Mouse (Mus musculus) midbrain, embryonic 13.5 days (tissue): ENCODE data around the gene Zbtb40. TPM values are rescaled to one million over a fixed set of nuclear protein-coding genes. Genes with fewer than 3 reads are reported as not detected.
A peak's percentile ranks its signal among the peaks of the same experiment; 100 is the strongest.

Source experiments
- ATAC-seq: fragments of 200-750 bp; cut with Nextera tagmentation; 2 replicates; pipeline ENCODE4 v1.8.0; 2017; ENCODE audit warnings: mild to moderate bottlenecking, moderate TSS enrichment, moderate library complexity
- H3K27ac ChIP-seq: fragments of 300-500 bp; sonication (generic); 2 replicates; pipeline ENCODE4 v1.5.1; 2015; ENCODE audit warnings: inconsistent platforms, mild to moderate bottlenecking, moderate library complexity
- H3K27me3 ChIP-seq: fragments of 300-500 bp; sonication (generic); 2 replicates; pipeline ENCODE4 v1.6.1; 2015; ENCODE audit warnings: mild to moderate bottlenecking, inconsistent platforms
- H3K36me3 ChIP-seq: fragments of 300-500 bp; sonication (generic); 2 replicates; pipeline ENCODE4 v1.6.1; 2015; ENCODE audit warnings: mild to moderate bottlenecking, inconsistent platforms
- H3K4me1 ChIP-seq: fragments of 300-500 bp; sonication (generic); replicated peaks from 2 replicates; pipeline ENCODE4 v1.6.1; 2015; ENCODE audit warnings: inconsistent platforms
- H3K4me2 ChIP-seq: fragments of 300-500 bp; sonication (generic); replicated peaks from 2 replicates; pipeline ENCODE4 v1.6.1; 2015; ENCODE audit warnings: moderate library complexity, mild to moderate bottlenecking, inconsistent platforms
- H3K4me3 ChIP-seq: fragments of 300-500 bp; sonication (generic); replicated peaks from 2 replicates; pipeline ENCODE4 v1.5.1; 2015; ENCODE audit warnings: mild to moderate bottlenecking, inconsistent platforms
- H3K9ac ChIP-seq: fragments of 300-500 bp; sonication (generic); replicated peaks from 2 replicates; pipeline ENCODE4 v1.6.1; 2015; ENCODE audit warnings: mild to moderate bottlenecking, inconsistent platforms
- H3K9me3 ChIP-seq: fragments of 300-500 bp; sonication (generic); 2 replicates; pipeline ENCODE4 v1.6.1; 2016; ENCODE audit warnings: mild to moderate bottlenecking, inconsistent platforms
- whole genome bisulfite sequencing: fragments of 180-500 bp; shearing (Covaris S2); methylation state at CpG from one replicate; pipeline ENCODE4 v1.1.7; 2015; 5-methylcytosine and 5-hydroxymethylcytosine counted together
- polyA plus RNA-seq: library from polyadenylated mRNA; unstranded; fragments of >200 nt; fragmentation: Nextera tagmentation; extraction: Ambion mirVana; gene quantifications from 2 replicates; pipeline ENCODE4 v1.2.1, GENCODE M21; 2015

Gene Zbtb40
- polyA plus RNA-seq, 1 experiment from 2014 or later, result 5.3 TPM

DNA sequence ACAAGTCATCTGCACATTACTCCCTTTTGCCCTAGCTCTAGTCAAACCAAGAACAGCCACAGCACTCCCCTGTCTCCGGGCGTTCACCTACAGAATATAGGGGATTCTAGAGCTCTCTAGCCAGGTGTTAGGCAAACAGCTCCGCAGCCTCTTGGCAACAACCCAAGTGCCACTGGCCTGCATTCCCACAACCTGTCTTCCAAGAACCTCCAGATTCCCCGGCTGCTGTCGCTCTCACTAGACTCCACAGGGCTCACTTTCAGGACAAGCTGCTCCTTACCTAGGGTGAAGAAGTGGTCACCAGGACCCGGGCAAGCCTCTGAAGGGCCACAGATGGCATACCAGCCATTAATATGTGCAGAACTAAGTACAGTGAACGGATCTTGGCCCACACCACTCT is 17.3 kb downstream of the Zbtb40 start:
- ATAC-seq, result no peak
- Histone ChIP-seq H3K36me3 (no peaks in the 10 kb centered on the region), H3K9me3 (no peaks in the 10 kb centered on the region), H3K4me3 (no peak overlapping the region), H3K27ac (no peak overlapping the region), H3K9ac (no peak overlapping the region), H3K4me1 (peaks cover 26% of the 10 kb centered on the region), H3K27me3 (no peaks in the 10 kb centered on the region), H3K4me2 (no peak overlapping the region)
- 89% methylated on average over 7 of the region's 7 CpGs for WGBS

DNA sequence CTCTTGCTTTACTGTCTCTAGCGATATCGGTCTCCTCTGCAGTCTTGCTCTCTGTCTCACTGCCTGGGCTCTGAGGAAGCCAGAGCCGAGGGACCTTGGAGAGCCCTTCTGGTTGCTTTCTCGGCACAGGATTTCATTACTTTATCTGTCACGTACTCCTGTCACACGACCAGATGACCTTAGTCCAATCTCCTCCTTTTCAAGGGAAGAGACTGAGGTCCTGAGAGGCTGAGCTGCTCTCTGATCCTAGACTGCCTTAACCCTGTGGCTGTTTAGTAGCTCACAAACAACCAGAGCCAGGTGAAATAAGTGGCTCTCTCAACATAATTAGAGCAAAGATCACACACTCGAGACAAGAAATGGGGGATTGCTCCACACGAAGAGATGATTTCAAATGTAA is 19.3 kb downstream of the Zbtb40 start:
- peak overlapping the region; percentile 65; the same call in 1 of the 2 replicates for H3K27ac ChIP-seq
- peak; percentile 40; the same call in 1 of the 2 replicates for ATAC-seq

DNA sequence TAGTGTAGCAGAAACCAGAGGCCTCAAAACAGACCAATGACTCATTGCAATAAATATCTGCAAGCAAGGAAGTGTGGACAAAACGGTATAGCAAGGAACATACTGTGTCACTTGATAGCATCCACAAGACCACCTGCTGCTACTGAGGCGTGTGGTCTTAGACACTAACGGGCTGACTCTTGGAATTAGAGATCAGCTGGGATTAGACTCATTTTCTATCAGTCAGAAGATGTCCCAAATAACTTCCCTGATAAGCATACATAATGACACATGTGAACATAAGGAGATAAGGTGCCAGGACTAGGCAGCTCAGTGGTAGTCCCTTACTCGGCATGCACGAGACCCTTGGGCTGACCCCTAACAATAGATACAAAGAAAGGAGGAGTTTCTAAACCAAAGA is 21.6 kb downstream of the Zbtb40 start:
- no peak overlapping the region for H3K4me2 ChIP-seq
- no peak overlapping the region for H3K9ac ChIP-seq
- H3K4me1 ChIP-seq, result peaks cover 37% of the 10 kb centered on the region
- WGBS, result 40% methylated on average over 5 of the region's 5 CpGs
- no peaks in the 10 kb centered on the region for H3K36me3 ChIP-seq
- H3K4me3 ChIP-seq, result no peak overlapping the region
- H3K27me3 ChIP-seq, result 0 out of 2 replicates have a peak, but pooled peaks cover 5% of the 10 kb centered on the region
- ATAC-seq, result no peak
- H3K9me3 ChIP-seq, result no peaks in the 10 kb centered on the region
- H3K27ac ChIP-seq, result no peak overlapping the region

More for the DNA sequence above, 19.3 kb downstream of the Zbtb40 start:
- Histone ChIP-seq H3K4me1 (peaks cover 22% of the 10 kb centered on the region), H3K4me2 (no peak overlapping the region), H3K4me3 (no peak overlapping the region), H3K9ac (no peak overlapping the region), H3K9me3 (no peaks in the 10 kb centered on the region), H3K27me3 (0 out of 2 replicates have a peak, but pooled peaks cover 5% of the 10 kb centered on the region), H3K36me3 (no peaks in the 10 kb centered on the region)
- 63% methylated on average over 8 of the region's 8 CpGs for WGBS

DNA sequence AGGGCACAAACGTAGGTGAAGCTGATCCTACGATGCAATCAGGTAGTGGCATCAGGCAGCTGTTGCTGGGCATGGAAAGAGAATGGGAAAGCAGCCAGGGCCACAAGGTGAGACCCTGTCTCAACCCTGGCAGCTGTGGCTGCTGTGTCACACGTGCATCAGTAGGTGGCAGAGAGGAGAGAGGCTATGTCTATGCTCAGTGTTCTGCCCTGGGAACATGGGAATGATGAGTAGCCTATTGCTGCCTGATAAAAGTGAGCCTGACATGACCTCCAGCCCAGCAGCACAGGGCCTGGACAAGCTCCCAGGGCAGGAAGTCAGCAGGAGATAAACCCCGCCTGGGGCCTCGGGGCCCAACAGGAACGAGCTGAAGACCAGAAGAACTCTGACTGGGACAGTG is 23.0 kb downstream of the Zbtb40 start:
- no peak overlapping the region for H3K4me3 ChIP-seq
- ATAC-seq, result no peak
- 0 out of 2 replicates have a peak, but pooled peaks cover 8% of the 10 kb centered on the region for H3K27me3 ChIP-seq
- no peaks in the 10 kb centered on the region for H3K36me3 ChIP-seq
- H3K9ac ChIP-seq, result no peak overlapping the region
- no peak overlapping the region for H3K27ac ChIP-seq
- H3K4me1 ChIP-seq, result peaks cover 36% of the 10 kb centered on the region
- 77% methylated on average over 6 of the region's 6 CpGs for WGBS
- no peaks in the 10 kb centered on the region for H3K9me3 ChIP-seq
- no peak overlapping the region for H3K4me2 ChIP-seq

DNA sequence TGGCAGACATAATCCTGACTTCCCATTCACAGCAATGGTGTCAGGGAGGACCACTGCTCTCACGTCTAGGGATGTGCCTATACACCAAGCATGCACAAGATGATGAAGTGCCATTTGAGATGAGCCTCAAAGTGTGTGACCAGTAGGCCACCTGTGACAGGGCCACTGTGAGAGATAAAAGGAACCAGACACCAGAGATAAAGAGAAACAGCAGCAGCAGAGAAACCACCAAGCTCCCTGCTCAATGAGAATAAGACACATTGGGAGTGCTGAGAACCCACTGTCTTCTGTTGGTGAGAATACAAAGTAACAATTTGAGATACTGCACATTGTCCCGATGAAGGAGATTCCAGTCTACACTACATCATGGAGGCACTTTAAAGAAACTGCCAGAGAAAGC is 23.5 kb downstream of the Zbtb40 start:
- Histone ChIP-seq H3K36me3 (no peaks in the 10 kb centered on the region), H3K4me2 (no peak overlapping the region), H3K27me3 (0 out of 2 replicates have a peak, but pooled peaks cover 8% of the 10 kb centered on the region), H3K4me3 (no peak overlapping the region), H3K27ac (no peak overlapping the region), H3K9ac (no peak overlapping the region), H3K9me3 (no peaks in the 10 kb centered on the region), H3K4me1 (peaks cover 37% of the 10 kb centered on the region)
- 88% methylated on average over 2 of the region's 2 CpGs for WGBS
- ATAC-seq, result no peak

DNA sequence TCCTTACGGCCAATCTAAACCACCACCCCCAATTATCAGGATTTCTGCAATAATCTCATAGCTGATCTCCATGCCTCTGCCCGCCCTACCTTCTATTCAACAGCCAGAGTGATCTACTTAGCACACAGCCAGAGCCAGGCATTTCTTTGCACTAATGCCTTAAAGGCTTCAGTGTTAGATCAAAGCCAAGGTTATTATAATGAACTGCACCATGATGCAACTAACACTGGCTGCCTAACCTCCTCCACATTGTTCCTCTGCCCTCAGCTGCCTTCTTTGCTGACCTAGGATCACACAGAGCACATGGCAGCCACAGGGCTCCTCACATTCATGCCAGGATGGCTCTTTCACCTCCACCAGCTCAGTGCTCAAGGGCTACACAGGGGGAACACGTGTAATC is 28.5 kb downstream of the Zbtb40 start:
- no peak overlapping the region for H3K9ac ChIP-seq
- 34% methylated on average over 3 of the region's 3 CpGs for WGBS
- H3K4me1 ChIP-seq, result peaks cover 38% of the 10 kb centered on the region
- no peak overlapping the region for H3K4me3 ChIP-seq
- peaks cover 8% of the 10 kb centered on the region for H3K36me3 ChIP-seq
- ATAC-seq, result no peak
- no peaks in the 10 kb centered on the region for H3K9me3 ChIP-seq
- 0 out of 2 replicates have a peak, but pooled peaks cover 6% of the 10 kb centered on the region for H3K27me3 ChIP-seq
- no peak overlapping the region for H3K4me2 ChIP-seq
- peak overlapping the region; percentile 19; the same call in 1 of the 2 replicates for H3K27ac ChIP-seq

DNA sequence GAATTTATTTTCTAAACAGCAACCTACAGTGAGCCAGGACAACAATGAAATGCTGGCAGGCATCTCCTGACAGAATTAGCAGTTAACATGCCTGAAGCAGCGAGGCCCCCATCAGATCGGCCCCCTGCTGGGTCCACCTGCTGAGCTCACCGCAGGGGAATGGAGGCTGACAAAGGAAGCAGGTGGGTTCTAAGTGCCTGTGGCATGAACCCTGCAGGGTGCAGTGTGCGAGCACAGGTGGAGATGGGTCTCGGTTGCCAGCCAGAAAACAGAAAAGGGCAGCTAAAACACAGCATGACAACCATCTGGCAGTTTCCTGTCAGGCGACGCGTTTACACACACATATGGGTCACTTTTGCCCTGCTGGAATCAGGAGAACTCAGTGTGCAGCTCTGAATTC is 32.7 kb downstream of the Zbtb40 start:
- ATAC-seq, result no peak
- Histone ChIP-seq H3K27me3 (no peaks in the 10 kb centered on the region), H3K4me2 (no peak overlapping the region), H3K4me1 (peaks cover 22% of the 10 kb centered on the region), H3K27ac (peak overlapping the region; percentile 51; the same call in 1 of the 2 replicates), H3K9me3 (no peaks in the 10 kb centered on the region), H3K36me3 (peaks cover 8% of the 10 kb centered on the region), H3K9ac (no peak overlapping the region), H3K4me3 (no peak overlapping the region)
- WGBS, result 30% methylated on average over 8 of the region's 8 CpGs

DNA sequence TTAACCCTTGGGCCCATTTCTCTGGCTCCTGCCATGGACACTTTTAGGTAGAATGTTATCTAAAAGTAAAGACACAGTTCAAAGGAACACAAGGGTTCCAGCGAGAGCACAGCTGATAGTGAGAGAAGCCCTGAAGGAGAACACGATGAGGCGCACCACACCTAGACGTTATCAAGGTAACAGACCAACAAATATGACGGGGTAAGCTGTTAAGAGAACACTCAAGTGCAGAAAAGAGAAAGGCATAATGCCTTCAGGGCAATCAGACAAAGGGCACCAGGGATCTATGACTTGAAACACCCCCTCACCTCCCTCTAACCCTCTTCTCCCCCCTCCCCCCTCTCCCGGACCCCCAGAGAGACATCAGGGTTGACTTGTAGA is 33.1 kb downstream of the Zbtb40 start:
- Histone ChIP-seq H3K9ac (no peak overlapping the region), H3K9me3 (no peaks in the 10 kb centered on the region), H3K27ac (peak overlapping the region; percentile 51; the same call in 1 of the 2 replicates), H3K4me3 (no peak overlapping the region), H3K27me3 (no peaks in the 10 kb centered on the region), H3K4me2 (no peak overlapping the region), H3K4me1 (peaks cover 21% of the 10 kb centered on the region), H3K36me3 (peaks cover 8% of the 10 kb centered on the region)
- WGBS, result 75% methylated on average over 6 of the region's 6 CpGs
- no peak for ATAC-seq

DNA sequence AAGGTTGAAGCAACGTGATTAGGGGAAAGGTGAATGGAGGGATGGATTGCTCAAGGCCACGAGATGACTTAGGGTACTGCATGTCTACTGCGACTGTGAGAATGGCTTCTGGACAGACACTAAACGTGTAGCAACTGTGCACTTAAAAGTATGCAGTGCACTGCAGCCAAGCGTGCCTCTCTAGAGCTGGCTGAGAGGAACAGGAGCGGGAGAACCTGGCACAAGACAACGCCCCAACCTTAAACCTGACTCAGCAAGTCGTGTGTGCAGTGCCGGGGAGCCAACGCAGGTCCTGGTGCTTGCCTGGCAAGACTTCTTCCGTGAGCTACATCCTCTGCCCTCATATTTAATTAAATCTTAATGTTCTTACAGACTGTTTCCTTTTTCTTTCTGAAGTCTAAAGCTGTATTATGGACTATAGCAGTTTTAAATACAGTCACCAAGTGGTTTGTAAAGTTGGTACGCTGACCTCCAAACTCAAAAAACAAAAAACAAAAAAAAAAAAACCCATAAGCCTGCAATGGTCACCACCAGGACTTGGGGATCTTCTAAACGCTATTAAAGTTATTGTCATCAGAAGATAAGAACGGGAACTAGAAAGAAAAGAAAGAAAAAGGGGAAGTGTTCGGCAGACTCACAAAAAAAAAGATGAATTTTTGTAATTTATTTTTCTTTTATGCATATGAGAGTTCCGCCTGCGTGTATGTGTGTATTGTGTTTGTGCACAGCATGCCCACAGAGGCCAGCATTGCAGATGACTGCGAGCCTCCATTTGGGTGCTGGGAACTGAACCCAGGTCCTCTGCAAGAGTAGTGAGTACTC is 33.7 kb downstream of the Zbtb40 start:
- Histone ChIP-seq H3K36me3 (peaks cover 8% of the 10 kb centered on the region), H3K27ac (no peak overlapping the region), H3K4me3 (no peak overlapping the region), H3K27me3 (no peaks in the 10 kb centered on the region), H3K9me3 (no peaks in the 10 kb centered on the region), H3K4me2 (no peak overlapping the region), H3K9ac (no peak overlapping the region), H3K4me1 (peaks cover 15% of the 10 kb centered on the region)
- no peak for ATAC-seq
- WGBS, result 89% methylated on average over 18 of the region's 18 CpGs

DNA sequence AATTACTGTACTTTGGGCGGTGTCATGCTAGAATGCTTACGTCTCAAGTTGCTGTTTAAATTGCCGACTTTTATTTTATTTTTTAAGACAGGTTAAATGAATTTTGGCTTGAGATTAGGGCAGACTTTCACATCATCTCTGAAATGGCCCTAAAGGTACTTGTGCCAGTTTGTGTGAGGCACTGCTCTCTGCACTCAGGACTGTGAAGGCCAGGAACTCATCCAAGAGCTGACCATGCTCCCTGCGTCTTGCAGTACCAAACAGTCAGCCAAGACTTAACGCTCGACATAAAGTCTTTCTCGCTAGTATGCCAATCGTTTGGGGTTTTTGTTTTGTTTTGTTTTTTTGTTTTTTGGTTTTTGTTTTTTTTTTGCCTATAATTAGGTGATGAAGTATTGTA is 34.5 kb downstream of the Zbtb40 start:
- Histone ChIP-seq H3K9ac (no peak overlapping the region), H3K4me1 (peaks cover 10% of the 10 kb centered on the region), H3K27ac (no peak overlapping the region), H3K9me3 (no peaks in the 10 kb centered on the region), H3K4me3 (no peak overlapping the region), H3K4me2 (no peak overlapping the region), H3K36me3 (peaks cover 8% of the 10 kb centered on the region), H3K27me3 (no peaks in the 10 kb centered on the region)
- ATAC-seq, result no peak
- 94% methylated on average over 8 of the region's 8 CpGs for WGBS

DNA sequence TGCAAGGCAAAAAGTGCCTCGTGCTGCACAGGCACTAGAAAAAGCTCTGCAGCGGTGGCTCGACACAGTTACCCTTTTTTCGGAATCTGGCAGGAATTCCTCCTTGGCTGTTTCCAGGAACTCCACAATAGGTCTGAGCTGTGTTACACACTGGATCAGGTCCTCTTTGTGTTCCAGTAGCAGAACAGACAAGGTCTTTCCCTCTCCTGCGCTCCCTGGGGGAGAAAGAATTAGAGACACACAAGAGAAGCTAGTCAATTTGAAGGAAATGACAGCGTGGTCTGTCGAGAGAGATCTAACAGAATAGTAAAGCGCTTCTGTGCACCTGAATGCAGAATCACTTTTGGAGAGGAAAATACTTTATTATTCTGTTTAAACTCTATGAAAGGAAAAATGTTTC is 41.6 kb downstream of the Zbtb40 start:
- Histone ChIP-seq H3K36me3 (no peaks in the 10 kb centered on the region; the same call in 1 of the 2 replicates), H3K4me3 (no peak overlapping the region), H3K4me2 (no peak overlapping the region), H3K9me3 (no peaks in the 10 kb centered on the region), H3K27me3 (no peaks in the 10 kb centered on the region), H3K4me1 (peaks cover 30% of the 10 kb centered on the region), H3K27ac (peak overlapping the region; percentile 56; the same call in 1 of the 2 replicates), H3K9ac (no peak overlapping the region)
- 58% methylated on average over 8 of the region's 8 CpGs for WGBS
- ATAC-seq, result no peak

DNA sequence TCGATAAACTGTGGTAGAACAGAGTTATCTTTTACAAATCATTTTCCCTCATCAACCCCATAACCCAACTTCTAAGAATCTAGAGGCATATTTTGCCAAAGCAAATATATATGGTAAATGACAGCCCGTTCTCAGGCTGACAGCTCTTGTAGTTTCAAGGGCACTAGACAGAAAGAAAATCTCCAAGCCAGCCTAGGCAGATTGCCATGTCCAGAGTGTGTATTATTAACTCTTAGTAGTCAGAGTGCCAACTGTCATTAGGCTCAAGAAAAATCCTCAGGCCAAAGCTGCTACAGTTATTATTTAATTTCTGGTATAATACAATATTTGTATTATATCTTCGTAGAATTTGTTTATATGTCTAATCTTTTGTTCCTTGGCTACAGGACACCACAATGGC is 46.8 kb downstream of the Zbtb40 start:
- ATAC-seq, result no peak
- no peak overlapping the region for H3K4me3 ChIP-seq
- H3K4me1 ChIP-seq, result peaks cover 21% of the 10 kb centered on the region
- H3K27me3 ChIP-seq, result no peaks in the 10 kb centered on the region
- no peak overlapping the region for H3K4me2 ChIP-seq
- no peaks in the 10 kb centered on the region for H3K9me3 ChIP-seq
- H3K27ac ChIP-seq, result no peak overlapping the region
- H3K36me3 ChIP-seq, result peaks cover 19% of the 10 kb centered on the region
- 85% methylated on average over 3 of the region's 3 CpGs for WGBS
- no peak overlapping the region for H3K9ac ChIP-seq
